Mouse (Mus musculus) left cerebral cortex, adult 11 months (tissue): ENCODE data around the gene Ap2b1.

ENCODE experiments used
- DNase-seq: peaks from one replicate; pipeline ENCODE4 v3.0.0; 2022; ENCODE audit warnings: low spot score

The Ap2b1 gene

DNA sequence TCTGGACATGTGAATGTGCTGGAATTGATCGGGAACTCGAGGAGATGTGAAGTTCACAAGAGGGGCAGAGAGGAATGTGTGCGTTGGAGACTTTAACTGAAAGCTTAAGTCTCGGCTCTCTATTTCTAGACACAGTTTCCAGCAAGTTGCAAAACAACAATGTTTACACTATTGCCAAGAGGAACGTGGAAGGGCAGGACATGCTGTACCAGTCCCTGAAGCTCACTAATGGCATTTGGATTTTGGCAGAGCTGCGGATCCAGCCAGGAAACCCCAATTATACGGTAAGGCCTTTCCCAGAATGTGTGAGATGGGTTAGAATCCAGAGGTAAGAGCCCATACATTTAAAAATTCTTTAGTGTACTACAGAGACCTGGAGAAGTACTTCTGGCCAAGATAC is 98.8 kb downstream of the Ap2b1 start:
- no peak for DNase-seq

GRCm38 (mm10) chr11:83398724-83399123 is 99.9 kb downstream of the Ap2b1 start:
- no peak for DNase-seq

DNA sequence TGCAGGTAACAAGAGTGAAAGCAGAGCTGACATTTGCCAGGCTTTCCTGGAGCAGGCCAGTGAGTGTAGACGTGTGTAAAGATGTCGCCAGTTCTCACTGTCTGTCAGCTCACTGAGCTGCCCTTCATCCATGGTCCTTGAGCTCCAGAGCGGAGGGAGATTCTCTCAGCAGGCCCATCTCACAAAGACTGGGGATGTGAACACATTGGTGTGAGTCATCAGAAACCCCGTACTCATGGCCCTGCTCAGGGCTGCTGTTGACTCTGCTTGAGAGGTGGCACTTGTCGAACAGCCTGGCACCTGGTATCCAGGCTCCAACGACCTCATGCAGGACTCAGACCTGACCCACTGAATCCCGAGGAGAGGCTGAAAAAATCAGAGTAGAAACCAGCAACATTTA is 105.0 kb downstream of the Ap2b1 start:
- DNase-seq, result no peak

DNA sequence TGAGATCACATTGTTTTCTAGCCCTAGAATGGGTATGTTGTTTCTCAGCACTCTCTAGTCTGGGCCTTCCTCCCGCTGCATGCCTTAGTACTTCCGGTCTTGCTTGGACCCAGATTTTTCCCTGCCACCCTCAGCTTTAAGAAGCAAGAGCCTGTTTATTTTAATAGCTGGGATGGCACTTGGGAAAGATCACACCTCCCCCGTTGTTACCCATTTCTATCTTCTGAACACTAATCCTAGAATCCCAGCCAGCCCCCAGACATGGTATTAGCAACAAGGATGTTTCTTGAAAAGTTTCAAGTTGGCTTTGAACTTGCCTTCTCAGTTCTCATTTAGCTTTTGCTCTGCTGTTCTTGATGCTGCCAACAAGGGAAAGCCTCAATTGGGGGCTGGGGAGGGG is 107.6 kb downstream of the Ap2b1 start:
- no peak for DNase-seq

GRCm38 (mm10) chr11:83408242-83408641 is 109.4 kb downstream of the Ap2b1 start:
- no peak for DNase-seq

- no peak for DNase-seq
Measured at GRCm38 (mm10) chr11:83409087-83409754, 110.4 kb downstream of the Ap2b1 start, which contains the start of gene Rasl10b. Gene Rasl10b (plus strand): TSS chr11:83409137.

DNA sequence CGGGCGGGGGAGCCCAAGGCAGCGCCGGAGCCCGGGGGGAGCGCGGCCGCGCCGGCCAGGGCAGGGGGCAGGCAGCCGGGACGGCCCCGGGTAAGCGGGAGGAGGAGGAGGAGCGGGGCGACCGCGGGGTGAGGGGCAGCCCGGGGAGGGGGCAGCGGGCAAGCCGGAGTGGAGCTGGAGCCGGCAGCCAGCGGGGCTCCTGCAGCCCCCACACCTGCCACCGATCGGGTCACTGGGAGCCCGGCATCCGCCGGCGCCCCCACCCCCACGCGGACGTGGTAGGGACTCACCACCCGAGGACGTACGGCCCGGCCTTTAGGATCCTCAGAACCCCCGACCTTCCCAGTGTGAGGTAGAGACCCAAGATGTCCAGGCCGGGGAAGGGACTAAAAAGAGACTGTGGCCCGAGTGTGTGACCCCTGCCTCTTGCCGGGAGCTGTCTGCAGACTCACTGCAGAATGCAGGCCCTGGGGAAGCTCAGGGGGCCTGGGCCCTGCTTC is 111.0 kb downstream of the Ap2b1 start:
- DNase-seq, result no peak

DNA sequence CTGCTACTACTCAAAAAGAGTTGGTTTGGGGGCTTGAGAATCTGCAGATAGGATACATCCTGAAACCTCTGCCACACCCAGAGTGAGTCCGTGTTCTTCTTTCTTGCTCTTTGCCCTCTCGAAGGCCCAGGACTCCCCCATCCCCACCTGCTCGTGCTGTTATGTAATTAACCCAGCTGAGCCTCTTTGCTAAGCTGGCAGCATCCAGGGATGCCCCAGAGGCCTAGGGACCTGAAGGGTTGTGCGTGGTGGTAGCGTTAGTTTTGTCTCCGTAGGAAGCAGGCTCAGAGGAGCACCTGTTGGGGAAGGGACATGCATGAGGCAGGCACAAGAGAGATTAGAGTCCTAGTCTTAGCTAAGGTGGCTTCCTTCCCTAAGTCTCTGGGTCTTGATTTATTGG is 111.7 kb downstream of the Ap2b1 start:
- DNase-seq, result no peak

- DNase-seq, result no peak
Measured at GRCm38 (mm10) chr11:83417080-83417479, 118.3 kb downstream of the Ap2b1 start.

DNA sequence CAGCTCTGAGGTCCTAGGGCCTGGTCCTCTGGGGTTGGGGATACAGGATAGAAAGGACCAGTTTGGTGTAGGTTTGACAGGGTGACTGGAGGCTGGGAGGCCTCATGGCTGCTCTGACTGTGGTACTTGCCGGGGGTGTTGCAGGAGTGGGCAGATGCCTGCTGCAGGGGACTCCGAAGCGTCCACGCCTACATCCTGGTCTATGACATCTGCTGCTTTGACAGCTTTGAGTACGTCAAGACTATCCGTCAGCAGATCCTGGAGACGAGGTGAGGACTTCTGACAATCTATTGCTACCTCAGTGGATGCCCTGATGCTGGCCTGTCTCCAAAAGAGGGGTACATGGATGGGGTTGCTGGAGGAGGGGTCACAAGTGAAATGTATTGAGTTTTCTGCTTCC is 118.9 kb downstream of the Ap2b1 start:
- no peak for DNase-seq

DNA sequence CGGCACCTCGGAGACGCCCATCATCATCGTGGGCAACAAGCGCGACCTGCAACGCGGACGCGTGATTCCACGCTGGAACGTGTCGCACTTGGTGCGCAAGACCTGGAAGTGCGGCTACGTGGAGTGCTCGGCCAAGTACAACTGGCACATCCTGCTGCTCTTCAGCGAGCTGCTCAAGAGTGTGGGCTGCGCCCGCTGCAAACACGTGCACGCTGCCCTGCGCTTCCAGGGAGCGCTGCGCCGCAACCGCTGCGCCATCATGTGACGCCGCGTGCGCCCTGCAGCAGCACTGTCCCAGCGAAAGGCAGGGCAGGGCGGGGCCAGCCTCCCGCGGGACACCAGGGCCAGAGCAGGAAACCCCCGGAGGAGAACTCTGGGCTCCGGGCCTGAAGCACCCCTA is 119.7 kb downstream of the Ap2b1 start:
- peak; percentile 61 for DNase-seq

- DNase-seq, result no peak
Measured at GRCm38 (mm10) chr11:83420338-83420737, 121.5 kb downstream of the Ap2b1 start.

GRCm38 (mm10) chr11:83421305-83421704 is 122.5 kb downstream of the Ap2b1 start:
- no peak for DNase-seq

GRCm38 (mm10) chr11:83424681-83425080 is 125.9 kb downstream of the Ap2b1 start:
- no peak for DNase-seq

DNA sequence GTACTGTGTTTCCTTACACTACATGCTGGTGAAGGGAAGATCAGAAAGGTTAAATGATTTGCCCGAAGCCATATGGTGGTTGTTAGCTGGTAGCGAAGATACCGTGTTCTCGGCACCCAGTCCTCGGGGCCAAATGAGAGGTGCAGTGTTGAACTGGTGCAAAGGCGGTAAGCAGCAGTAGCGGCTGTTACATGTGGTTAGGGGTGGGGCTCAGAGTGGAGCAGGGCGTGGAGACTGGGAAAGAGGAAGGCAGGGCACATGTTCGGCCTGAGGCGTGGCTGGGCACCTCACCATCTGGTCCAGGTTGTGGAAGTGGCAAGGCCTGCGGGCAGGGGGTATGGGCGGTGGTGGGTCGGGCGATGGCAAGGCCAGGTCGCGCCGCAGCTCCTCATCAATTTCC is 128.1 kb downstream of the Ap2b1 start:
- no peak for DNase-seq

GRCm38 (mm10) chr11:83429355-83429754 is 130.5 kb downstream of the Ap2b1 start, which contains the start of gene Gas2l2:
Gene Gas2l2 (minus strand): TSS chr11:83429455.
- DNase-seq, result no peak

- no peak for DNase-seq
Measured at GRCm38 (mm10) chr11:83432533-83432932, 133.7 kb downstream of the Ap2b1 start.

DNA sequence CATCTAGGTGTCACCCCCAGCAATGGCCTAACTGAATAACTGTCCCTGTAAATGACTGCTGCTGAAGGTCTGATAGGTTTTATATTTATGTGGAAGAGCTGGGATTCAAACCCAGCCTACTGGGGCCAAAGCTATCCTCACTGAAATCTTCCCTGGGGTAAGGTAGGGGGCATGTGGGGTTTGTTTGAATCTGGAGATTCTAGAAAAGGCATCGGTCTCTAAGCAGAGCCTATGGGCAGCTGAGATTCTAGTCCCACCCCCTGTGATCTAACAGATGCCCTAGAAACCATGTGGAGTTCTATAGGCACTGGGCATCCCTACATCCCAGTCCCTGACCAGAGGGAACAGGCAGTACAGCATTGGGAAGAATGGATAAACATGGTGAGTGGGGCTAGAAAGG is 138.6 kb downstream of the Ap2b1 start, which contains the start of gene 1700020L24Rik:
Gene 1700020L24Rik (plus strand): TSS at position 301 of the 400 bp plus-strand sequence.
- DNase-seq, result no peak

DNA sequence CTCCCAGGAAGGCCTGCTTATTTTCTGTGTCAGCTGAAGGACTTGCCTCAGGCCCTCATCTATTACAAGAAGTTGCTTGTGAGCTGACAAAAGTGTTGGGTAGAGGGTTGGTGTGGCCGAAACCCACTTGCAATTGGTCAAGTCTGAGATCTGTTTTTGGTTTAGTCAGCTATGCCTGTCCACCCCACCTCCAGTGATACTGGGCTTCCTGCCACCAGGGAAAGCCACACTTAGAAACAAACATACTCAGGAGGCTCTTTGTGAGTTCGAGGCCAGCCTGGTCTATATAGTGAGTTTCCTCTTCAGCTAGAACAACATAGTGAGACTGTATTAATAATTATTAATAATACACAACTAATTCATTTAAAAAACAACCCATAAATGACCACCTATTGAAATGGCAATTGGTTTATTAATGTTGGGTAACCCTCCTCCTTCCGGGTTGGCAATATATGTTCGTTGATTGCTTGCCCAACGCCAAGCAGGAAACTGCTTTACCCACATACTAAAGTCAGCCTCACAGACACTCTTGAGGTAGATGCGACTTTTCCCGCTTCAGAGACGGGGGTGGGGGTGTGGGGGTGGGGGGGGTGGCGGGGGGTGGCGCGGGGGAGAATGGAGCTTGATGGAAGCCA is 140.7 kb downstream of the Ap2b1 start:
- no peak for DNase-seq

GRCm38 (mm10) chr11:83440081-83441064 is 141.5 kb downstream of the Ap2b1 start:
- peak; percentile 77 for DNase-seq

GRCm38 (mm10) chr11:83441235-83441634 is 142.4 kb downstream of the Ap2b1 start:
- no peak for DNase-seq

DNA sequence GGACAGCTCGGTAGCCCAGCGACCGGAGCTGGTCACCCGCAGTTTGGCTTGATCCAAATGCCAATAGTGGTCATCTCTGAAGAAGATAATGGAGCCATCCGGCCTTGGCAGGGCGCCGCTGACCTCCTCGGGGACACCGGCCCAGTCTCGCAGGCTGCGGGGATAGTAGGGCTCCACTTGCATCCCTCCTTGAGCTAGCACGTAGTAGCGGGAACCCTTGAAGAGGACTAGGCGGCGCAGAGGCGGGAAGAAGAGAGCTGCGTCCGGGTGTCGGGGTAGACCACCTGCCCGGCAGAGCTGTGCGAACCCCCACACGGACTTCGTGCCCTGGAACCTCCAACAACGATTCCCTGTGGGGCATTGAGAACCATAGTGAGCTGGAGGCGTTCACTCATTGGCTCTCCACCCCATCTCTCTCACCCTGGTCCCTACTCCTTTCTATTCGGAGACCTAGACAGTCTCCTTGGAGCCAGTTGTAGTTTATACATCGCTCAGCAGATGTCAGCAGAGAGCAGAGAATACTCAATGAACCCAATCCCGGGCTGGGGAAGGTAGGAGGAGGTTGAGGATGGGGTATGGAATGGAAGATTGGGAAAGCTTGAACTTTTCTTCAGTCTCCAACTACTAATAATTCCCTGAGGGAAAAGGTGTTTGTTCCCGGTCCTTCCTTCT is 143.9 kb downstream of the Ap2b1 start:
- DNase-seq, result peak; percentile 75
